Mouse (Mus musculus): Measurements from ENCODE around the gene Zdhhc18. TPM values are rescaled to one million over a fixed set of nuclear protein-coding genes. Genes with fewer than 3 reads are reported as not detected.
"Not testable (repeated sequence)": the region's sequence is repeated elsewhere in the genome, so short reads cannot be mapped to it uniquely, and the experiment has no call there.

Zdhhc18 gene
- polyA plus RNA-seq, 3 experiments from 2014 or later: 22.8 to 25.9 (median 23.1) TPM

- no peak for ATAC-seq
These were observed 13.0 kb upstream of the Zdhhc18 start for GRCm38 (mm10) chr4:133662945-133663344.

- no peak for ATAC-seq
These were observed 12.5 kb upstream of the Zdhhc18 start for GRCm38 (mm10) chr4:133662421-133662820.

GRCm38 (mm10) chr4:133660193-133661155, 10.5 kb upstream of the Zdhhc18 start:
- ATAC-seq: no peak

GRCm38 (mm10) chr4:133659497-133660192, 9.7 kb upstream of the Zdhhc18 start:
- ATAC-seq: no peak

GRCm38 (mm10) chr4:133658729-133659128, 8.8 kb upstream of the Zdhhc18 start:
- ATAC-seq: no peak

- no peak for ATAC-seq
These were observed 8.0 kb upstream of the Zdhhc18 start for GRCm38 (mm10) chr4:133657829-133658458.

GRCm38 (mm10) chr4:133656997-133657396, 7.0 kb upstream of the Zdhhc18 start:
- no peak for ATAC-seq

- no peak for ATAC-seq
These were observed 6.3 kb upstream of the Zdhhc18 start for GRCm38 (mm10) chr4:133656294-133656693.

GRCm38 (mm10) chr4:133654070-133654469, 4.1 kb upstream of the Zdhhc18 start:
- not testable (repeated sequence) for ATAC-seq

GRCm38 (mm10) chr4:133652746-133653145, 2.8 kb upstream of the Zdhhc18 start:
- ATAC-seq: no peak

GRCm38 (mm10) chr4:133651986-133652385, 2.0 kb upstream of the Zdhhc18 start:
- ATAC-seq: no peak

GRCm38 (mm10) chr4:133651445-133651844, 1.5 kb upstream of the Zdhhc18 start:
- ATAC-seq: no peak

GRCm38 (mm10) chr4:133649464-133649863, 490 bp downstream of the Zdhhc18 start:
- ATAC-seq: not testable (repeated sequence)

- no peak for ATAC-seq
These were observed 4.3 kb downstream of the Zdhhc18 start for GRCm38 (mm10) chr4:133645680-133646079.

- no peak for ATAC-seq
These were observed 4.8 kb downstream of the Zdhhc18 start for GRCm38 (mm10) chr4:133645195-133645594.

GRCm38 (mm10) chr4:133634043-133634410, 15.9 kb downstream of the Zdhhc18 start:
- no peak for ATAC-seq

GRCm38 (mm10) chr4:133633332-133634042, 16.5 kb downstream of the Zdhhc18 start:
- peak; percentile 74 for ATAC-seq

- ATAC-seq: peak; percentile 23
These were observed 17.2 kb downstream of the Zdhhc18 start for GRCm38 (mm10) chr4:133632483-133633327.

- no peak for ATAC-seq
These were observed 18.1 kb downstream of the Zdhhc18 start for GRCm38 (mm10) chr4:133631769-133632411.

- ATAC-seq: peak; percentile 24
These were observed 18.7 kb downstream of the Zdhhc18 start for GRCm38 (mm10) chr4:133631071-133631768.

All from inflammation-experienced regulatory T-cells, adult 6 months (primary cell).